Mouse (Mus musculus): ENCODE results near the gene Hyal5. TPM values are rescaled to one million over a fixed set of nuclear protein-coding genes. Genes with fewer than 3 reads are reported as not detected.

Hyal5 gene
- polyA plus RNA-seq, 1 experiment from 2014 or later = not detected

DNA sequence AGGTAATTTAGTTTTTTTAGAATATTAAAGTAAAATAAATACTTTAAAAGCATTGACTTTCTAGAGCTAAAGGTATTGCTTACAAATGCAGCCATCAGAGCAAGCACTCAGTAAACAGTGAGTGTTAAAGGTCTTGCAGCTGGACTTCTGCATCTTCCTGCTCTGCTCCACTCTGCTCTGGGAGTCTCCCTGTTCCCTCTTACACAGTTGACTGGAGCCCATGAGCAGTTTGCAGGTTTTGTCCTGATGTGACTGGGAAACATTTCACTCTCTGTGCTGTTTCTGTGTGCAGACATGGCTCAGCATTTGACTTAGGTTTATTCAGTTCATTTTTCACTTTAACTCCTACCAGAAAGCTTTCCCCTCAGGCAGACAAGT, 52.9 kb downstream of the Hyal5 start:
- no peaks in the 10 kb centered on the region for H3K4me1 ChIP-seq (ENCODE audit: control insufficient read depth, insufficient read depth, low read length)
- H3K9me3 ChIP-seq (ENCODE audit: control insufficient read depth, low read length) = no peaks in the 10 kb centered on the region
- H3K27ac ChIP-seq (replicated peaks; ENCODE audit: low read depth, low read length) = no peak overlapping the region
- no peaks in the 10 kb centered on the region for H3K36me3 ChIP-seq (ENCODE audit: control insufficient read depth, insufficient read depth, low read length)
- DNase-seq (ENCODE audit: low spot score) = no peak
- no peaks in the 10 kb centered on the region for H3K27me3 ChIP-seq (replicated peaks; ENCODE audit: control insufficient read depth, insufficient read depth, low read length)
- no peak overlapping the region for H3K4me2 ChIP-seq (ENCODE audit: low read depth, low read length)
- H3K9ac ChIP-seq (ENCODE audit: low read depth, low read length) = no peak overlapping the region
- no peak overlapping the region for H3K4me3 ChIP-seq (ENCODE audit: low read depth, low read length)
- no peak for ATAC-seq (ENCODE audit: low read depth)

GRCm38 (mm10) chr6:24913591-24913990, 55.8 kb downstream of the Hyal5 start:
- no peak overlapping the region for H3K27ac ChIP-seq (replicated peaks; ENCODE audit: low read depth, low read length)
- no peak overlapping the region for H3K4me3 ChIP-seq (ENCODE audit: low read depth, low read length)
- H3K9me3 ChIP-seq (ENCODE audit: control insufficient read depth, low read length) = no peaks in the 10 kb centered on the region
- H3K4me2 ChIP-seq (ENCODE audit: low read depth, low read length) = no peak overlapping the region
- ATAC-seq (ENCODE audit: low read depth) = no peak
- no peaks in the 10 kb centered on the region for H3K27me3 ChIP-seq (replicated peaks; ENCODE audit: control insufficient read depth, insufficient read depth, low read length)
- 86% methylated on average over 2 of the region's 2 CpGs for WGBS
- H3K9ac ChIP-seq (ENCODE audit: low read depth, low read length) = no peak overlapping the region
- no peak for DNase-seq (ENCODE audit: low spot score)
- no peaks in the 10 kb centered on the region for H3K36me3 ChIP-seq (ENCODE audit: control insufficient read depth, insufficient read depth, low read length)
- H3K4me1 ChIP-seq (ENCODE audit: control insufficient read depth, insufficient read depth, low read length) = no peaks in the 10 kb centered on the region

DNA sequence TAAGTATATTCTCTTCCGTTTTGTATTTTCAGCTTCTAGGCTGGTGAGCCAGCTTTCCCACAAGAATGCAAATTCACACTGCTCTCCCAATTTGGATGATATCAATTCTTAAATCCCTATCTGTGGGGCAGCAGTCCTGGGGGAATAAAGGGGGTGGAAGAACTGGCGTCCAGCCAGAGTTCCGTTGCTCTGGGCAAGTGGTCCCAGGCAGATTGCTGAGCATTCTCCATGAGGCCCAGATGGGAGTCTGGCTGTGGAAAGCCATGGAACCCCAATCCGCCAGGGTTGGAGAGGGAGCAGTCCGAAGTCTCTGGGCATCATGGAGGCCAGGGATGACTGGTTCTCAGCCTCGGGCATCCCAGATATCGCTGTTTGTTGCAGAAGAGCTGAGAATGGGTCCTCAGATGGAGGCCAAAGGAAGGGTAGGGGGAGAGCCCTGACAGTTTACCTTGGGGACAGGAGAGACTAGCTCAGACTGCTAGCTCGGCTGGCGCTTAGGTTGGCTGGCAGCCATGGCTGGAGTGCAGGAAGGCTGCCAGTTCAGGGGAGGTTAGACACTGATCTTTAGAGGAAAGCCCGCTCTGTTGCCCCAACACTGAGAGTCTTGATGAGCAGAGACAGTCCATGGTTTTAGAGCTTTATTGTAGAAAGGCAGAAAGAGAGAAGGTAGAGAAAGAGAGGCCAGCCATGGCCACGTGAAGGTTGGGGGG, 67.4 kb downstream of the Hyal5 start:
- no peaks in the 10 kb centered on the region for H3K27me3 ChIP-seq (replicated peaks; ENCODE audit: control insufficient read depth, insufficient read depth, low read length)
- no peaks in the 10 kb centered on the region for H3K4me1 ChIP-seq (ENCODE audit: control insufficient read depth, insufficient read depth, low read length)
- no peaks in the 10 kb centered on the region; the same call in 1 of the 2 replicates for H3K9me3 ChIP-seq (ENCODE audit: control insufficient read depth, low read length)
- H3K27ac ChIP-seq (replicated peaks; ENCODE audit: low read depth, low read length) = no peak overlapping the region
- H3K36me3 ChIP-seq (ENCODE audit: control insufficient read depth, insufficient read depth, low read length) = no peaks in the 10 kb centered on the region
- DNase-seq (ENCODE audit: low spot score) (no peak), ATAC-seq (ENCODE audit: low read depth) (no peak)
- H3K9ac ChIP-seq (ENCODE audit: low read depth, low read length) = no peak overlapping the region
- no peak overlapping the region for H3K4me3 ChIP-seq (ENCODE audit: low read depth, low read length)
- WGBS = 86% methylated on average over 11 of the region's 11 CpGs
- H3K4me2 ChIP-seq (ENCODE audit: low read depth, low read length) = no peak overlapping the region

Other genes with a start within 250 kb of the Hyal5 start
- gene Wasl, start 193.0 kb upstream of the Hyal5 start, polyA plus RNA-seq (2014; fragmentation: Nextera tagmentation; extraction: Ambion mirVana) = 46.2 and 51.1 TPM in 2 replicates
- gene Hyal6, start 124.8 kb upstream of the Hyal5 start, polyA plus RNA-seq (2014; fragmentation: Nextera tagmentation; extraction: Ambion mirVana) = not detected in 2 replicates
- not detected in 2 replicates for gene Hyal4, start 109.7 kb upstream of the Hyal5 start, polyA plus RNA-seq (2014; fragmentation: Nextera tagmentation; extraction: Ambion mirVana)
- gene Spam1, start 66.8 kb upstream of the Hyal5 start, polyA plus RNA-seq (2014; fragmentation: Nextera tagmentation; extraction: Ambion mirVana) = not detected in 2 replicates
- gene Tmem229a, start 98.3 kb downstream of the Hyal5 start, polyA plus RNA-seq (2014; fragmentation: Nextera tagmentation; extraction: Ambion mirVana) = 1.5 and 1.6 TPM in 2 replicates